Mouse (Mus musculus) ES-E14 (cell line): Measurements from ENCODE around the gene Ehf.

Source experiments
- CHD2 ChIP-seq: IDR thresholded peaks from 2 replicates; pipeline ENCODE4 v1.6.1; 2014; ENCODE audit warnings: mild to moderate bottlenecking, low read depth, low read length, inconsistent platforms
- HCFC1 ChIP-seq: IDR thresholded peaks from 2 replicates; pipeline ENCODE4 v1.6.1; 2012; ENCODE audit warnings: low read length, inconsistent platforms, borderline replicate concordance; ENCODE audit not compliant: insufficient read depth
- MAFK ChIP-seq: IDR thresholded peaks from 2 replicates; pipeline ENCODE4 v1.6.1; 2014; ENCODE audit warnings: mild to moderate bottlenecking, low read depth, low read length, inconsistent platforms; ENCODE audit not compliant: insufficient read depth
- ZC3H11A ChIP-seq: IDR thresholded peaks from 2 replicates; pipeline ENCODE4 v1.6.1; 2012; ENCODE audit warnings: low read depth, mild to moderate bottlenecking, inconsistent platforms, low read length, borderline replicate concordance

DNA sequence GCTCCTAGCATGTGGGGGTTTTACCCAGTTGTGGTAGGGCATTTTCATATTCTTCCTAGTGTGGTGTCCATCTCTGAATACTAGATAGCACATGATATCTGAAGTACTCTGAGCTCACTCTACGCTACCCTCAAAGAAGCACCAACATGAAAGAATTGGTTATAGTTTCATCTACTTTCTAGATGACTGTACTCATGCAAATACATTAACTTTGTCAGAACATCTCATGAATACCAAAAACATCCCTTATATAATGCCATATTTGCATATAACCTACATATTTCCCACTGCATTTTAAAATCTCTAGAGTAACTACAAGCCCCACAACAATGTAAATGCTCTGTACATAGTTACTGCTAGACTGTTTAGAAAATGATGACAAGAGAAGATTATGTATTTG lies 23.2 kb downstream of the Ehf start:
- TF ChIP-seq ZC3H11A = no peak
- no peak for TF ChIP-seq HCFC1
- no peak for TF ChIP-seq CHD2
- no peak for TF ChIP-seq MAFK
